Mouse (Mus musculus): Measurements from ENCODE around the gene Glis2. TPM values are rescaled to one million over a fixed set of nuclear protein-coding genes. Genes with fewer than 3 reads are reported as not detected.

Gene Glis2
- polyA plus RNA-seq, 1 experiment: 43.3 TPM

DNA sequence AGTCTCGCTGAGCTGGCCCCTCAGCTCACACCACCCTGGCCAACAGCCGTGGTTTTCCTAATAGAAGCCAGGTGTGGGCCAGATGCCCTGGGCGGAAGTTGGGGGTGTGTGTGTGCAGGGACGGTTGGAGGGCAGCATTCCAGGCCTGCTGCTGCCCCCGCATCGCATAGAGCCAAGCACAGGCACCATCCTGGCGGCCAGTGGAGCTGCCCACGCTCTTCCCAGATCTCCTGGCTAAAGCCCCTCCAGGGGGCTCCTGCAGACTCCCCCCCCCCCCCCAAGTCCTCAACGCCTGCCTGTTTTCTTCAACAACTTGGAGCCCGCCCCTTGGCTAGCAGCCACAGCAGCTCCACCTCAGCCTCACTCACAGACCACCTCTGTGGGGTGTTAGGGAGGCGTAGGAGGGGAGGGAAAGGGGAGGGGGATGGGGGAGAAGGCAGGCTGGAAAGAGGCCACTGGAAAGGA is 64.3 kb downstream of the Glis2 start:
- no peak for DNase-seq (ENCODE audit: low spot score)

DNA sequence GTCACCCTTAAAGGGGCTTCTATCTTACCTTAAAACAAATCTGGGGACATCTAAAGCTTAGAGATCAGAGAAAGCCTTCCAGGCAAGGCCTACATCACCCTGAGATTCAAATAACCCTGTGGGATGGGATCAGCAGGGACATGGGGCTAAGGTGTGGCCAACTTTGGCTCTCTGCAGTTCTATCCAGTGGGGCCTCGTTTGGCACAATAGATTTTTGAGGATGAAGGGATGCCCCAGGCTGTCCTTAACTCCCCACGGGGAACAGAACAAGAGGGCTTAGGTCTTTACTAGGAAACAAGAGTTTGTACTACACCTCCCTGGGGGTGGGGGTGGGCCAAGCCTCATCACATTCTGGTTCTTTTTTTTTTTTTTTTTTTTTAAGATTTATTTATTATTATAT is 64.8 kb downstream of the Glis2 start:
- no peak for DNase-seq (ENCODE audit: low spot score)

DNA sequence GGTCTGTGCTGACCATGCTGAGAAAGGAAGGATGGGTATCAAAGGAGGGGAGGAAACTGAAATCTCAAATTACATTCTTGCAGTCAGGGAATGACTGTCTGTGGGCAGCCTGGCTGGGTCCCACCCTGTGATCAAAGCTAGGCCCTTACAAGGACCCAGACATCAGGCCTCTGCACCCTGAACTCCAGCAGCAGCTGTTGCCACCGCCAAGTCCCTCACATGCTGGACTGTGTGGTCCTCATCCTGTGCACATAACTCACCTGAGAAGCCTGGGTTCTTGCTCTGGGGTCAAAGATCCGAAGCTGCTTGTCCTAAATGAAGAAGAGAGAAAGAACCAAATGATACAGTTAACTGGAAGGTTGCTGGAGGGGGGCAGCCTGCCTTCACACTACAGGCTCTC is 67.1 kb downstream of the Glis2 start:
- DNase-seq (ENCODE audit: low spot score): no peak

- DNase-seq (ENCODE audit: low spot score): no peak
Observed at GRCm38 (mm10) chr16:4663806-4664205, 69.3 kb downstream of the Glis2 start.

GRCm38 (mm10) chr16:4665726-4666125 is 71.2 kb downstream of the Glis2 start:
- DNase-seq (ENCODE audit: low spot score): no peak

GRCm38 (mm10) chr16:4667190-4667808 is 72.8 kb downstream of the Glis2 start:
- DNase-seq (ENCODE audit: low spot score): peak; percentile 50

GRCm38 (mm10) chr16:4670317-4670716 is 75.8 kb downstream of the Glis2 start:
- DNase-seq (ENCODE audit: low spot score): no peak

GRCm38 (mm10) chr16:4674091-4674490 is 79.6 kb downstream of the Glis2 start:
- no peak for DNase-seq (ENCODE audit: low spot score)

Other genes starting within 250 kb of the Glis2 start
- gene Adcy9, start 174.2 kb upstream of the Glis2 start, polyA plus RNA-seq (2012; rRNA removed): 10.1 and 12.1 TPM in 2 replicates
- gene Srl, start 52.9 kb upstream of the Glis2 start, polyA plus RNA-seq (2012; rRNA removed): 18.8 and 25.7 TPM in 2 replicates
- gene Tfap4, start 34.9 kb upstream of the Glis2 start, polyA plus RNA-seq (2012; rRNA removed): 8.4 and 9.3 TPM in 2 replicates
- 57.5 and 64.8 TPM in 2 replicates for gene Pam16, start 30.3 kb downstream of the Glis2 start, polyA plus RNA-seq (2012; rRNA removed)
- gene Vasn, start 45.2 kb downstream of the Glis2 start, polyA plus RNA-seq (2012; rRNA removed): 26.6 and 28.5 TPM in 2 replicates
- 36.6 and 37.9 TPM in 2 replicates for gene Dnaja3, start 45.3 kb downstream of the Glis2 start, polyA plus RNA-seq (2012; rRNA removed)
- gene Coro7, start 85.1 kb downstream of the Glis2 start, polyA plus RNA-seq (2012; rRNA removed): 32.6 and 33.5 TPM in 2 replicates
- 8.3 and 12.0 TPM in 2 replicates for gene Nmral1, start 124.6 kb downstream of the Glis2 start, polyA plus RNA-seq (2012; rRNA removed)
- 54.0 and 59.1 TPM in 2 replicates for gene Hmox2, start 131.6 kb downstream of the Glis2 start, polyA plus RNA-seq (2012; rRNA removed)
- 41.1 and 51.1 TPM in 2 replicates for gene Cdip1, start 195.6 kb downstream of the Glis2 start, polyA plus RNA-seq (2012; rRNA removed)
- gene 4930562C15Rik, start 240.7 kb downstream of the Glis2 start, polyA plus RNA-seq (2012; rRNA removed): 0.09 TPM in 1 of 2 replicates, not detected in the other

Data from urinary bladder, adult 2 months (tissue).